Mouse (Mus musculus) heart, embryonic 13.5 days (tissue): ENCODE data around the gene Selenom. TPM values are rescaled to one million over a fixed set of nuclear protein-coding genes. Genes with fewer than 3 reads are reported as not detected.

Source experiments
- ATAC-seq: fragments of 200-750 bp; cut with Nextera tagmentation; 2 replicates; pipeline ENCODE4 v1.8.0; 2017; ENCODE audit warnings: moderate TSS enrichment; ENCODE audit not compliant: insufficient number of reproducible peaks, low FRiP score, low TSS enrichment; ENCODE audit errors: extremely low read depth
- H3K27ac ChIP-seq: fragments of 300-500 bp; sonication (generic); replicated peaks from 2 replicates; pipeline ENCODE4 v1.5.1; 2015; ENCODE audit warnings: moderate library complexity, mild to moderate bottlenecking, inconsistent platforms
- H3K27me3 ChIP-seq: fragments of 300-500 bp; sonication (generic); replicated peaks from 2 replicates; pipeline ENCODE4 v1.6.1; 2015; ENCODE audit warnings: mild to moderate bottlenecking, inconsistent platforms
- H3K36me3 ChIP-seq: fragments of 300-500 bp; sonication (generic); 2 replicates; pipeline ENCODE4 v1.6.1; 2015; ENCODE audit warnings: mild to moderate bottlenecking, inconsistent platforms
- H3K4me1 ChIP-seq: fragments of 300-500 bp; sonication (generic); 2 replicates; pipeline ENCODE4 v1.6.1; 2015; ENCODE audit warnings: inconsistent platforms
- H3K4me2 ChIP-seq: fragments of 300-500 bp; sonication (generic); 2 replicates; pipeline ENCODE4 v1.6.1; 2015; ENCODE audit warnings: inconsistent platforms, mild to moderate bottlenecking, moderate library complexity
- H3K4me3 ChIP-seq: fragments of 300-500 bp; sonication (generic); 2 replicates; pipeline ENCODE4 v1.5.1; 2015; ENCODE audit warnings: moderate library complexity, mild to moderate bottlenecking, inconsistent platforms
- H3K9ac ChIP-seq: fragments of 300-500 bp; sonication (generic); 2 replicates; pipeline ENCODE4 v1.6.1; 2015; ENCODE audit warnings: inconsistent platforms, mild to moderate bottlenecking, moderate library complexity
- H3K9me3 ChIP-seq: fragments of 300-500 bp; sonication (generic); 2 replicates; pipeline ENCODE4 v1.6.1; 2016; ENCODE audit warnings: inconsistent platforms
- WGBS: fragments of 180-500 bp; shearing (Covaris S2); methylation state at CpG from one replicate; pipeline ENCODE4 v1.1.7; 2015; ENCODE audit warnings: mixed read lengths; 5-methylcytosine and 5-hydroxymethylcytosine counted together
- polyA plus RNA-seq: library from polyadenylated mRNA; unstranded; fragments of >200 nt; fragmentation: Nextera tagmentation; extraction: Ambion mirVana; gene quantifications from 2 replicates; pipeline ENCODE4 v1.2.1, GENCODE M21; 2015

Gene Selenom
- polyA plus RNA-seq = 128 and 130 TPM in 2 replicates

DNA sequence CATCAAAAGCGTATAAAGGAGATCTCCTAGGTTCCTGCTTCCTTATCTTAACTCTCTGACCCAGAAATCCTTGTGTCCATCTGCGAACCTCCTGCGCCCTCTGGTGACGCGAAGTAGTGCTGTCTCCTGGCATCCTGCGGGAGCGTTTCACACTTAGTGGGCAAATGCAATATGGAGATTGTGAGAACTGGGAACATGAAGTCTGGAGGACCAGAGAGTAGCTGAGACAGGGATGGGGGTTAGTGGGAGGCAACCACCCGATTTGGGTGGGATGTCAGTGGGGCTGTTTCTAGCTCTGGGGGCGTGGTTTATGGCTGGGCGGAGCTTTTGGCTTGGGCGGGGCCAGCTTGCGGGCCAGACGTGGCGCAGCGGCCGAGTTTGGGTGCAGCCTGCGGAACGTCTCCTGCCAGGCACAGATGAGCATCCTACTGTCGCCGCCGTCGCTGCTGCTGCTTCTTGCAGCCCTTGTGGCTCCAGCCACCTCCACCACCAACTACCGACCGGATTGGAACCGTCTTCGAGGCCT is at the start of gene Selenom:
Gene Selenom (plus strand): TSS at position 156 of the 526 bp plus-strand sequence.
- Histone ChIP-seq H3K27ac (peak within 1 kb of the TSS; percentile 46), H3K4me1 (peaks cover 58% of the 10 kb centered on the region), H3K27me3 (peaks cover 8% of the 10 kb centered on the region; the same call in 1 of the 2 replicates), H3K9me3 (no peaks in the 10 kb centered on the region), H3K9ac (peak within 1 kb of the TSS; percentile 82), H3K4me3 (peak within 1 kb of the TSS; percentile 65), H3K4me2 (peak within 1 kb of the TSS; percentile 77), H3K36me3 (peaks cover 10% of the 10 kb centered on the region)
- peak; percentile 59 for ATAC-seq
- WGBS = under 1% methylated on average over 26 of the region's 26 CpGs

DNA sequence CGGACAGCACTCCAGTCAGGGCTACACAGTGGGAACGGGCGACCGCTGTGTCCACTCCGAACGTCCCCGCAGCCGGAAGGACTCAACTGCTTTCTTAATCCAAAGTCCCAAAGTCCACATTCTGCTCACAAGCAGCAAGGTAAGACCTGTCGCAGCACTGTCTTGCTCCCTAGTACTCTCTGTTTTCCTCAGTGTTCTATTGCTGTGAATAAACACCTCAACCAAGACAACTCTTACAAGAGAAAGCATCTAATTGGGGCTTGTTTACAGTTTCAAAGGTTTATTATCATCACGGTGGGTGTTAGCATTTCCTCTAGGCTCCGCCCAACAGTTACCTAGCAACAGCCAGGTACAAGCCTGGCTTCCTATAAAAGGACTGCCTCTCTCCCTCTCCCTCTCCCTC is 43.0 kb upstream of the Selenom start:
- H3K27me3 ChIP-seq = peaks cover 3% of the 10 kb centered on the region; the same call in 1 of the 2 replicates
- H3K9ac ChIP-seq = no peak overlapping the region
- H3K4me3 ChIP-seq = no peak overlapping the region
- H3K9me3 ChIP-seq = no peaks in the 10 kb centered on the region
- H3K4me1 ChIP-seq = no peaks in the 10 kb centered on the region
- H3K27ac ChIP-seq = no peak overlapping the region
- no peak for ATAC-seq
- H3K36me3 ChIP-seq = no peaks in the 10 kb centered on the region
- H3K4me2 ChIP-seq = no peak overlapping the region
- WGBS = 26% methylated on average over 11 of the region's 11 CpGs

DNA sequence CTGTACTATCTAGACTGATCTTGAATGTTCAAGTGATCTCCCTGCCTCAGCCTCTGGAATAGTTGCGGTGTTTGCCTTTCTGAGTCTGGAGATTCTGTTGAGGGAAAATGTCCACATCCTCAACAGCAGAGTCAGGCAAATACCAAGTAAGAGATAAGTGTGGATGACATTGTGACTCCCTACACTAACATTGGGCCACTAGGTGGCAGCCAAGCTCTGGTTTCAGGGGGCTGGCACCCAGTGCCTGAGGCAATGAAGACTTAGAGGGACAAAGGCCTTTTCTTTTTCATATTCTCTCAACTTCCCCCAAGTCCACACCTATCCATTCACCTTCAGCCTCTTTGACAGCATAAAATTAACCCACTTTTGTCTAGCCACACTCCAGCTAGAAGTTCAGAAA is 42.0 kb upstream of the Selenom start:
- no peaks in the 10 kb centered on the region for H3K4me1 ChIP-seq
- H3K4me3 ChIP-seq = no peak overlapping the region
- H3K27me3 ChIP-seq = peaks cover 3% of the 10 kb centered on the region; the same call in 1 of the 2 replicates
- no peaks in the 10 kb centered on the region for H3K36me3 ChIP-seq
- no peaks in the 10 kb centered on the region for H3K9me3 ChIP-seq
- no peak overlapping the region for H3K27ac ChIP-seq
- no peak overlapping the region for H3K4me2 ChIP-seq
- no peak overlapping the region for H3K9ac ChIP-seq
- 10% methylated on average over 1 of the region's 1 CpGs for WGBS
- ATAC-seq = no peak

DNA sequence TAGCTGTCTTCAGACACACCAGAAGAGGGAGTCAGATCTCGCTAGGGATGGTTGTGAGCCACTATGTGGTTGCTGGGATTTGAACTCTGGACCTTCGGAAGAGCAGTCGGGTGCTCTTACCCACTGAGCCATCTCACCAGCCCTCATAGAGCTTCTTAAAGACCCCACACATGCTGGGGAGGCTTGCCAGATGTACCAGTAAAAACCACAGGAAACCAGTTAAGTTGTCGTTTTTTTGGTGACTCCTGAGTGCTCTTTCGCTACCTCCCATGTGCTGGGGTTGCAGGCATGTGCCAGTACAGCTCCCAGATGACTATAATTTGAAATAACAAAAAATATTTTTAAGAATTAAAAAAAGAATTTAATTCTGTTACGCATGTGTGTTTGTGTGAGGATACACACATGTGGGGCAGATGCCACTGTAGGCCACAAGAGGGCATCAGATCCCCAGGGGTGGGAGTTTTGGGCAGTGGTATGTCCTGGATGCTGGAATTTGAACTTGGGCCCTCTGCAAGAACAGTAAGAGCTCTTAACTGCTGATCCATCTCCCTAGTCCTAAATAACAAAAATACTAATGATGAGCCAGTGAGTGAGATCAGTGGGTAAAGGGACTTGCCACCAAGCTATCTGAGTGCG is 39.9 kb upstream of the Selenom start:
- no peak for ATAC-seq
- Histone ChIP-seq H3K27ac (no peak overlapping the region), H3K4me2 (no peak overlapping the region), H3K27me3 (peaks cover 3% of the 10 kb centered on the region; the same call in 1 of the 2 replicates), H3K9ac (no peak overlapping the region), H3K4me1 (no peaks in the 10 kb centered on the region), H3K9me3 (no peaks in the 10 kb centered on the region), H3K36me3 (no peaks in the 10 kb centered on the region), H3K4me3 (no peak overlapping the region)
- WGBS = 82% methylated on average over 7 of the region's 7 CpGs

DNA sequence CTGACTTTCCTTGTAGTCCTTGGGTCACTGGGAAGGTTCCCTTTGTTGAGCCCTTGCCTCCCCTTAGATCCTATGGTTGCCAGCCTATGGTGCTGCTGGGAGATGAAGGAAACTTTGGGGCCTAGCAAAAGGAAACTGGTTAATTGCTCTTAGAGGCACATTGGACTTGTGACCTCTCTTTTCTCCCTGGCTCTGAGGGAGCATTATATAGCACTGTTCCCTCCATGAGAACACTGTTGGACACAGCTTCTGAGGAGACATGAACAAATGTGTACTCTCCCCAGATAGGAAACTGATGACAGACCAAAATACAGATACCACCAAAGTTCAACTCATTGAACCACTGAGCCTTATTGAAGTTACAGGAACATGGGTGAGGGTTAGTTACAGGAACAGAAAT is 39.0 kb upstream of the Selenom start:
- Histone ChIP-seq H3K27me3 (peaks cover 3% of the 10 kb centered on the region; the same call in 1 of the 2 replicates), H3K9ac (no peak overlapping the region), H3K9me3 (no peaks in the 10 kb centered on the region), H3K4me2 (no peak overlapping the region), H3K27ac (no peak overlapping the region), H3K4me3 (no peak overlapping the region), H3K4me1 (no peaks in the 10 kb centered on the region), H3K36me3 (no peaks in the 10 kb centered on the region)
- no peak for ATAC-seq

DNA sequence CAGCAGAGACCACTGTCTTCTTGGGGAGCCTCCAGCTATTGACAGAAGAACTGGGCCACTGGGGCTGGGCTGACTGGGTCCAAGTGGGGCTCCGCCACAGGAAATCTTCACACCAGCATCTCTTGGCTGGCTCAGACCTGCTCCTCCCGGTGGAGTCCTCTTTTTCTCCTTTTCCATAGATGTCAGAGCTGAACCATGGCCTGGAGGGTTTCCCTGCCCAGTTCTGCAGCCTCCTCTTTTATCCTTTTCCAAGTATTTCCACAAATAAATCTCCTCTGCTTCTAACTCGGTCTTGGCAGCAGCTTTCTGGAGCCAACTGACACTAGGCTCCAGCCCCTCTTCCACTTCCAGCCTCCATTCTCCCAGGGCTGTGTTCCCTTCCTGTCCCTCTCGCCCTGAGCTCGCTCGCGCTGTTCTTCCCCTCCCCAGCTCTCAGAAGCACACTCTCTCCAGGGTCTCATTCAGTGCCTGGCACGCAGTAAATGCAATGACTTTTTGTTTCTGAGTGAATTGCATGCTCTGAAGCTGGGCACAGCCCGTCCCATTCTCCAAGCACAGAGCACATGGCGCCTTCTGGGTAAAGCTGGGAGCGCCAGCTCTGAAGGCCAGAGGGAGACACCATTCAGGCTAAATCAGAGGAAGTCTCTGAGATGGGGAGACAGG is 30.4 kb upstream of the Selenom start:
- 62% methylated on average over 11 of the region's 11 CpGs for WGBS
- Histone ChIP-seq H3K4me1 (0 out of 2 replicates have a peak, but pooled peaks cover 15% of the 10 kb centered on the region), H3K27me3 (peaks cover 7% of the 10 kb centered on the region; the same call in 1 of the 2 replicates), H3K27ac (no peak overlapping the region), H3K9me3 (no peaks in the 10 kb centered on the region), H3K9ac (no peak overlapping the region), H3K4me2 (no peak overlapping the region), H3K4me3 (no peak overlapping the region), H3K36me3 (no peaks in the 10 kb centered on the region)
- no peak for ATAC-seq

DNA sequence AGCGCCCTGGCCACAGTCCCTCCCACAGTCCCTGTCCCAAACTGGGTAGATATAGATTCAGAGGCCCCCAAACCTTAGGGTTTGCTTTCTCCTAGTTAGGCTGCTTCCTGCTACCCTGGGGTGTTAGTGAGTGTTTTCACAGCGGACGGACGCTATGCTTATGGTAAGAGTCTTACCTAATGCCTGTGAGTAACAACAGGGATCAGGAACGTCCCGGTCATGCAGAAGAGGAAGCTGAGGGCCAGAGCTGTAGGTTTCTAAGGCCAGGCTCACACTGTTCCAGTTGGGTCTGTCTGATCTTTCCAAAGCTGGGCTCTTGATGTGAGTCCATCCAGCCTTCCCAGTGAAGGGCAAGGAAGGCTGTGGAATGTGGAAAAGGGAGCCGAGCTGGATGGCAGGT is 28.1 kb upstream of the Selenom start:
- ATAC-seq = no peak
- WGBS = 59% methylated on average over 7 of the region's 7 CpGs
- peaks cover 7% of the 10 kb centered on the region; the same call in 1 of the 2 replicates for H3K27me3 ChIP-seq
- H3K36me3 ChIP-seq = no peaks in the 10 kb centered on the region
- H3K27ac ChIP-seq = no peak overlapping the region
- H3K9me3 ChIP-seq = no peaks in the 10 kb centered on the region
- H3K4me1 ChIP-seq = 0 out of 2 replicates have a peak, but pooled peaks cover 15% of the 10 kb centered on the region
- no peak overlapping the region for H3K4me2 ChIP-seq
- no peak overlapping the region for H3K4me3 ChIP-seq
- no peak overlapping the region for H3K9ac ChIP-seq

DNA sequence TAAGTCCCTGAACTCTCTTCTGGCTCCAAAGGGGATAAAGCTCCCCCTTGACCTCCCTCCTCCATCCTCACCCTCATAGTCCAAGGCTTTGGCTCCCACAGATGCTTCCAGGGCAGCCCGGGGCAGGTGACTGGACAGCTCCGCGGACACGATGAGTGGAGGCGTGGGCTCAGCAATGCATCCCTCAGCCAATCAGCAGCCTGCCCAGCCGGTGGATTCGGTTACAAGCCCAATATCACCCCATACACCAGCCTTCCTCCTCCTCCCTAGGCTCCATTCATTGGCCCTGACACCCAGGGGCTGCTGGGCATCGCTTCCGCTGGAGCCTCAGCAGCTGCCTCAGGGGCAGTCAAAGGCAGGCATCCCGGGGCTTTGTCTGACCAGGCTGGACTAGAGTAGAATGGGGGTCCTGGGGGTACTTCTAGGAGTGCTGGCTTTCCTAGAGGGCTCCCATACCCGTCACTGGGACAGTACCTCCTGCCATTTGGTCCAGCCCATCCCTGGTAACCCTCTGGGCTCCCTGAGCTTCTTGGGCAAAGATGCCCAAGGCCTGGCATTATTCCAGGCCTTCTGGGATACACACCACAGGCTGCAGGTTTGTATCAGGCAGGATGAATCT is 26.4 kb upstream of the Selenom start, which contains the start of gene Pla2g3:
Gene Pla2g3 (plus strand): TSS at position 333 of the 619 bp plus-strand sequence.
- WGBS = 28% methylated on average over 11 of the region's 11 CpGs
- H3K27me3 ChIP-seq = peaks cover 7% of the 10 kb centered on the region; the same call in 1 of the 2 replicates
- no peaks in the 10 kb centered on the region for H3K9me3 ChIP-seq
- no peak within 1 kb of the TSS for H3K9ac ChIP-seq
- H3K36me3 ChIP-seq = no peaks in the 10 kb centered on the region
- no peak within 1 kb of the TSS for H3K4me2 ChIP-seq
- no peak within 1 kb of the TSS for H3K4me3 ChIP-seq
- no peak within 1 kb of the TSS for H3K27ac ChIP-seq
- ATAC-seq = no peak
- peaks cover 20% of the 10 kb centered on the region; the same call in 1 of the 2 replicates for H3K4me1 ChIP-seq

DNA sequence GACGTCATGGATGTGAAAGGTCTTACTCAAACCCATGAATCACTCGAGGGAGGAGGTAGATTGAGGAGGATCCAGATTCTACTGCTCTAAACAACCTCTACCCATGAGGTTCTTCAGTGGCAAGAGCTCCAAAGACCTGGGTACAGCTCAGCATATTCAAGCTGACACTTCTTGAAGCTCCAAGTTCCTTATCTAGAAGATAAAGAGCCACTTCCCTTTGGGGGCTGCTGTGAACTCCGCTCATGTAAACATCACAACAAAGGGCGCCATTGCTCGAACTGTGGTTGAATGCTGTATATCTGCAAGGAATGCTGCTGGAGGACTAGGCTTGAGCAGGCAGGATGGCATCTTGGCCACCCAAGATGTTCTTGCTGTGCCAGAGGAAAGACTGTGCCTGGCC is 25.4 kb upstream of the Selenom start:
- Histone ChIP-seq H3K36me3 (no peaks in the 10 kb centered on the region), H3K27me3 (peaks cover 7% of the 10 kb centered on the region; the same call in 1 of the 2 replicates), H3K4me2 (no peak overlapping the region), H3K4me1 (peaks cover 18% of the 10 kb centered on the region; the same call in 1 of the 2 replicates), H3K27ac (no peak overlapping the region), H3K9ac (no peak overlapping the region), H3K4me3 (no peak overlapping the region), H3K9me3 (no peaks in the 10 kb centered on the region)
- ATAC-seq = no peak
- WGBS = 42% methylated on average over 5 of the region's 5 CpGs

DNA sequence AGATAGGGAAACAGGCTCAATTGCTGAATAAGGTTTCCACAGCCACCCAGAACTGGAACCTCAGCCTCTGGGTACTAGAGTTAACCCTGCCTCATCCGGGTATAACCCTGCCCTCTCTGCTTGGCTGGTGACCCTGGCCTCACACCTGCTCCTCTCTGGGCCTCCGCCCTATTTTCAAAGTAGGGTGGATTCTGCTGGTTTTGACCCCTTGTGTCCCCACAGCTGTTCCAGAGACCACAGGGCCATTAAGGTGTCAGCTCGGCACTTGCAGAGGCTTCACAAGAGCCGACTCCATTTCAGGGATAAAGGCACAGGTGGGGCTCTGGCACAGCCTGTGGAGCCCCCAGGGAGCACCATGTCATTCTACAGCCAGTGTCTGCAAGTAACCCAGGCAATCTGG is 21.7 kb upstream of the Selenom start:
- Histone ChIP-seq H3K36me3 (no peaks in the 10 kb centered on the region), H3K4me1 (peaks cover 14% of the 10 kb centered on the region; the same call in 1 of the 2 replicates), H3K4me2 (no peak overlapping the region), H3K27me3 (no peaks in the 10 kb centered on the region), H3K9ac (peak overlapping the region; percentile 19; the same call in 1 of the 2 replicates), H3K9me3 (no peaks in the 10 kb centered on the region), H3K27ac (no peak overlapping the region), H3K4me3 (no peak overlapping the region)
- WGBS = 68% methylated on average over 4 of the region's 4 CpGs
- no peak for ATAC-seq

DNA sequence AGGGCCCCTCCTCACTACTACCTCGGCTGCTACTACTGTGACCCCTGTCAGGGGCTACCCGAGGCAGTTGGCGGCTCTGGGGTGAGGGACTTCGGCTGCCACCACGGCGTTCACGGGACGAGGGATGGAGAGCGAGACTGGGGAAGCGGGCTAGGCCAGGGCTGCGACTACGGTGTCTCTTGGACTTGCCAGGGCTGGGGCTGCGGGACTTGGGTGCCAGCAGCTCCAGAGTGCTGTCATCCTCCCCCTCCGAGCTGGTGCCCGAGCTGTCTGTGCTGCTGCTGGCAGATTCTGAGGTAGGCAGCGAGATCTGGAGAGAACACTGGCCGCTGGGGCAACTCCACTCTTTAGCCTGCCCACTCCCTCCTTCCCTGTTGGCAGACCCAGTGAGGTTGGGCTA is 19.6 kb upstream of the Selenom start:
- 74% methylated on average over 17 of the region's 17 CpGs for WGBS
- Histone ChIP-seq H3K4me1 (peaks cover 8% of the 10 kb centered on the region; the same call in 1 of the 2 replicates), H3K9ac (no peak overlapping the region), H3K4me3 (no peak overlapping the region), H3K27ac (no peak overlapping the region), H3K27me3 (no peaks in the 10 kb centered on the region), H3K9me3 (no peaks in the 10 kb centered on the region), H3K36me3 (0 out of 2 replicates have a peak, but pooled peaks cover 3% of the 10 kb centered on the region), H3K4me2 (no peak overlapping the region)
- ATAC-seq = no peak
